Mouse (Mus musculus) myocyte (in vitro differentiated cells): ENCODE results near the gene Calcoco2. TPM values are rescaled to one million over a fixed set of nuclear protein-coding genes. Genes with fewer than 3 reads are reported as not detected.

Source experiments
- H3K27me3 ChIP-seq: one replicate; pipeline ENCODE4 v1.6.1; 2011; ENCODE audit not compliant: control insufficient read depth, insufficient read depth, insufficient read length
- H3K36me3 ChIP-seq: one replicate; pipeline ENCODE4 v1.6.1; 2011; ENCODE audit not compliant: control insufficient read depth, insufficient read depth
- H3K4me2 ChIP-seq: one replicate; pipeline ENCODE4 v1.6.1; 2011; ENCODE audit warnings: low read depth, control low read depth
- H3K4me3 ChIP-seq: one replicate; pipeline ENCODE4 v1.5.1; 2011; ENCODE audit warnings: mild to moderate bottlenecking, control low read depth, moderate library complexity
- H3K79me2 ChIP-seq: one replicate; pipeline ENCODE4 v1.6.1; 2011; ENCODE audit not compliant: control insufficient read depth, insufficient read depth
- H3ac ChIP-seq: one replicate; pipeline ENCODE4 v1.6.1; 2011; ENCODE audit not compliant: control insufficient read depth, insufficient read length
- CEBPB ChIP-seq: IDR thresholded peaks from 2 replicates; pipeline ENCODE4 v1.6.1; 2011; ENCODE audit warnings: mild to moderate bottlenecking, moderate library complexity; ENCODE audit not compliant: poor library complexity, insufficient read depth, severe bottlenecking
- E2F4 ChIP-seq: IDR thresholded peaks from one replicate; pipeline ENCODE4 v1.6.1; 2011; ENCODE audit warnings: mild to moderate bottlenecking, control low read depth, moderate library complexity; ENCODE audit not compliant: insufficient read depth
- MAX ChIP-seq: IDR thresholded peaks from one replicate; pipeline ENCODE4 v1.6.1; 2011; ENCODE audit warnings: low read depth, mild to moderate bottlenecking, control low read depth
- MYOD1 ChIP-seq, 3 experiments: IDR thresholded peaks; one replicate each; pipeline ENCODE4 v1.6.1; 2011; ENCODE audit warnings: control low read depth in 2 of 3, low read depth in 2 of 3, mild to moderate bottlenecking in 2 of 3, moderate library complexity in 1 of 3; ENCODE audit not compliant: insufficient read length in 2 of 3, control insufficient read depth in 1 of 3
- MYOG ChIP-seq, 3 experiments: IDR thresholded peaks; one replicate each; pipeline ENCODE4 v1.6.1; 2011; ENCODE audit warnings: control low read depth in 2 of 3, low read depth in 2 of 3, mild to moderate bottlenecking in 2 of 3; ENCODE audit not compliant: insufficient read length in 2 of 3, control insufficient read depth in 1 of 3, insufficient read depth in 1 of 3
- POLR2A ChIP-seq: IDR thresholded peaks from one replicate; pipeline ENCODE4 v1.6.1; 2011; ENCODE audit warnings: low read depth, mild to moderate bottlenecking, control low read depth, moderate library complexity; ENCODE audit not compliant: insufficient read length
- POLR2AphosphoS2 ChIP-seq: IDR thresholded peaks from one replicate; pipeline ENCODE4 v1.6.1; 2011; ENCODE audit warnings: low read depth, control low read depth; ENCODE audit not compliant: insufficient read length
- REST ChIP-seq: IDR thresholded peaks from one replicate; pipeline ENCODE4 v1.6.1; 2011; ENCODE audit warnings: mild to moderate bottlenecking, control low read depth, moderate library complexity; ENCODE audit not compliant: insufficient read depth, insufficient read length
- SRF ChIP-seq: IDR thresholded peaks from one replicate; pipeline ENCODE4 v1.6.1; 2011; ENCODE audit warnings: low read depth; ENCODE audit not compliant: control insufficient read depth, insufficient read length
- TCF12 ChIP-seq: IDR thresholded peaks from one replicate; pipeline ENCODE4 v1.6.1; 2011; ENCODE audit warnings: mild to moderate bottlenecking, control low read depth; ENCODE audit not compliant: poor library complexity, insufficient read depth, severe bottlenecking
- TCF3 ChIP-seq: IDR thresholded peaks from one replicate; pipeline ENCODE4 v1.6.1; 2011; ENCODE audit warnings: low read depth, control low read depth; ENCODE audit not compliant: insufficient read length
- USF1 ChIP-seq: IDR thresholded peaks from one replicate; pipeline ENCODE4 v1.6.1; 2011; ENCODE audit warnings: low read depth, mild to moderate bottlenecking, control low read depth, moderate library complexity
- polyA plus RNA-seq: library from polyadenylated mRNA; unstranded; fragments of >200 nt; fragmentation: generic; extraction: Trizol; gene quantifications from one replicate; pipeline ENCODE4 v1.2.1, GENCODE M21; 2012; ENCODE audit warnings: missing spikeins

Gene Calcoco2
- polyA plus RNA-seq, 1 experiment = not detected

DNA sequence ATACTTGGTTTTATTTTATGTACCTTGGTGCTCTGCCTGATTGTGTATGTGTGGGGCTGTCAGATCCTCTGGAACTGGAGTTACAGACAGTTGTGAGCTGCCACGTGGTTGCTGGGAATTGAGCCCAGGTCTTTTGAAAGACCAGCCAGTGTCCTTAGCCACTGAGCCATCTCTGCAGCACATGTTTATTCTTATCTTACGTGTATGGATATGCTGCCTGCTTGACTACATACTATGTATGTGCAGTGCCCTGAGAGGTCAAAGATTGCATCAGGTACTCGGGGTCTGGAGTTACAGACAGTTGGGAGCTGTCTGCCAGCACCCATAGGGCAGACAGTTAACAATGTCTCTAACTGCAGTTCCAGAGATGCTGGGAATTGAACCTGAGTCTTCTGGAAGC is 29.1 kb downstream of the Calcoco2 start:
- TF ChIP-seq USF1 = no peak
- TF ChIP-seq REST = no peak
- no peak for TF ChIP-seq TCF3
- TF ChIP-seq MAX = no peak
- TF ChIP-seq MYOG (IDR thresholded peaks at IDR 0.05; ENCODE audit: control insufficient read depth in 1 of 3, insufficient read depth in 1 of 3, insufficient read length in 2 of 3, low read depth in 2 of 3) = no peak
- TF ChIP-seq POLR2AphosphoS2 = no peak
- TF ChIP-seq SRF = no peak
- no peak for TF ChIP-seq E2F4
- TF ChIP-seq POLR2A = no peak
- no peak for TF ChIP-seq TCF12
- no peak for TF ChIP-seq MYOD1 (IDR thresholded peaks at IDR 0.05; ENCODE audit: control insufficient read depth in 1 of 3, insufficient read length in 2 of 3, low read depth in 2 of 3)
- TF ChIP-seq CEBPB = no peak
- no peaks in the 10 kb centered on the region for H3K79me2 ChIP-seq
- no peaks in the 10 kb centered on the region for H3K36me3 ChIP-seq
- H3K27me3 ChIP-seq = no peaks in the 10 kb centered on the region
- H3K4me3 ChIP-seq = no peak overlapping the region
- no peak overlapping the region for H3ac ChIP-seq
- no peak overlapping the region for H3K4me2 ChIP-seq

DNA sequence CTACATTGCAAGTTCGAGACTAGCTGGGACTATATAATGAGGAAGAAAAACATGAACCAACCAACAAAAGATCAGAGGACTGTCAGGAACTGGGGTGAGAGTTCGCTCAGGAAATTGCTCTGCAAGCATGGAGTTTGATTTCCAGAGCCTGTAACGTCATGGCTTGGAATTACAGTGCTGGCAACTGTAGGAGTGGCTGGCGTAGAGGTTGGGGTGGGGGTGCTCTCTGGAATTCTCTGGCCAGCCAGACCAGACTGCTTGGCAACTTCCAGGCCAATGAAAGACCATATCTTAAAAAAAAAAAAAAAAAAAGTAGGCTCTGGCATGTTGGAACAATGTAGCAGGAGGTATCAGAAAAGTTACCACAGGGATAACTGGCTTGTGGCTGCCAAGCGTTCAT is 31.0 kb downstream of the Calcoco2 start:
- Histone ChIP-seq H3K4me2 (no peak overlapping the region), H3ac (no peak overlapping the region), H3K27me3 (no peaks in the 10 kb centered on the region), H3K4me3 (no peak overlapping the region), H3K79me2 (no peaks in the 10 kb centered on the region), H3K36me3 (no peaks in the 10 kb centered on the region)
- TF ChIP-seq CEBPB = no peak
- TF ChIP-seq MYOD1 (IDR thresholded peaks at IDR 0.05; ENCODE audit: control insufficient read depth in 1 of 3, insufficient read length in 2 of 3, low read depth in 2 of 3) = no peak
- TF ChIP-seq SRF = no peak
- TF ChIP-seq E2F4 = no peak
- TF ChIP-seq MAX = no peak
- TF ChIP-seq TCF3 = no peak
- no peak for TF ChIP-seq USF1
- TF ChIP-seq POLR2A = no peak
- no peak for TF ChIP-seq TCF12
- no peak for TF ChIP-seq POLR2AphosphoS2

DNA sequence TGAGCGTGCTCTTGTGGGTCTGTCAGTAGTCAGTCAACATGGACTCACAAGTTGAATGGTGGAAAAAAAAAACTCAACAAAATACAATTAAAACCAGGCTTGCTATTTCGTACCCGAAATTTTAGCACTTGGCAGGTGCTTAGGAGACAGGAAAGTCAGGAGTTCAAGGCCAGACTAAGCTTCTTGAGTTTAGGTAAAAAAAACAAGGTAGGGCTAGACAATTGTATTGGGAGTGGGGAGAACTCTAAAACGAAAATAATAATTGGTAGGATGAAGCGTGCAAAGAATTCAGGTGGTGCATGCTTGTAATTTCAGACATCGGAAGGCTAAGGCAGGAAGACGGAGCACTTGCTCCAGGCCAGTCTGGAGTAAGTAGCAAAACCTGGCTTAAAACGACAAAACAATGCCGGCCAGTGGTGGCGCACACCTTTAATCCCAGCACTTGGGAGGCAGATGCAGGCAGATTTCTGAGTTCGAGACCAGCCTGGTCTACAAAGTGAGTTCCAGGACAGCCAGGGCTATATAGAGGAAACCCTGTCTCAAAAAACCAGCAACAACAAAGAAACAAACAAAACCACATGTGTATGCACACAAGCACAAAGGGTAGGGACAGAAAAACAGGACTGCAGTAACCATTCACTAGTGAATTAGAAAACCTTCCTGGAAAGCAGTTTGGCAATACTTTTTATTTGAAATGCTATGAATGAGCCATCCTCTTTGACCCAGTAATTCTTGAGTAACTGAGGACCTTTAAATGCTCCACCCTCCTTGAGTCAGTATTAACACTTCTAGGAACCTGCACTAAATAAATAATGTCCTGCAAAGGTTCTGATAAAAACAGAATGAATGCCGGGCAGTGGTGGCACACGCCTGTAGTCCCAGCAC is 35.3 kb downstream of the Calcoco2 start:
- H3K4me2 ChIP-seq = peak overlapping the region; percentile 98
- H3K36me3 ChIP-seq = no peaks in the 10 kb centered on the region
- TF ChIP-seq MAX = no peak
- TF ChIP-seq CEBPB = no peak
- H3ac ChIP-seq = no peak overlapping the region
- peak overlapping the region; percentile 100 for H3K4me3 ChIP-seq
- H3K27me3 ChIP-seq = no peaks in the 10 kb centered on the region
- peaks cover 18% of the 10 kb centered on the region for H3K79me2 ChIP-seq

DNA sequence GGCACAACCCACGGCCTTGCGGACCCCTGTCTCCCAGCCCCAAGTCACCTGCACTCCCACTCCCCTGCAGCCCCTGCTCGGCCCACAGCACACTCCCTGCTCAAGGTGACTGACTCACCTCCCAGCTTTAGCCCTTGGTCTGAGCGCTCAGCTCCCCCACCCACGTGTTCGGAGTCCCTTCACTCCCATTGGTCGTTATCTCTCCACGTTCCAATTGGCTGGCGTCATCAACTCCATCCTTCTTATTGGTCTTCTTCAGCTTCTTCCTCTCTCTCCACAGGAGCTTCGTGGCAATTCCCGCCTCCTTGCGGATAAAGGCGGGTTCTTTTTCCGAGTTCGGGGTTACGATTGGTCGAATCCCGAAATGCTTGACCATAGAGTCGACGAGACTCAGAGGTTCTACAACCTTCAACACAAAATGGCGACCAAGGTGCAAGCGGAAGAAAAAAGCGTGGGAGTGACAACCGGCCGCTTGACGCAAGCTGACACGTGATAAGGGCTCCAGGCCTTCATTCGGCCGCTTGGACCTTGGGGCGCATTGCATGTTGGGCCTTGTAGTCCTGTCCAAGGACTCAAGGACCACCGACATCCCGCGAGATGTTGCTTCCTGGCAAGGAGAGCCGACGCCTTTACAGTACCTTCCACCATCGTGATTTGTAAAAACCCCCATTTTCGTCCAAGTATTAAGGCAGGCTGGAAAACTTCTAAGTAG is 36.1 kb downstream of the Calcoco2 start, which contains the start of gene Atp5g1:
TSS of gene Atp5g1 (minus strand) at position 162 of the 712 bp plus-strand sequence.
- peak within 1 kb of the TSS; percentile 98 for H3K4me2 ChIP-seq
- TF ChIP-seq POLR2A (peak; percentile 100), TCF12 (no peak), MAX (peak; percentile 81), TCF3 (no peak), MYOG (IDR thresholded peaks at IDR 0.05; ENCODE audit: control insufficient read depth in 1 of 3, insufficient read depth in 1 of 3, insufficient read length in 2 of 3, low read depth in 2 of 3) (no peak), SRF (no peak), USF1 (peak; percentile 95), MYOD1 (IDR thresholded peaks at IDR 0.05; ENCODE audit: control insufficient read depth in 1 of 3, insufficient read length in 2 of 3, low read depth in 2 of 3) (peak in 1 of 3 experiments; percentile 10), POLR2AphosphoS2 (peak; percentile 99), REST (peak; percentile 29), CEBPB (no peak), E2F4 (no peak)
- H3K79me2 ChIP-seq = peaks cover 18% of the 10 kb centered on the region
- peak within 1 kb of the TSS; percentile 55 for H3ac ChIP-seq
- no peaks in the 10 kb centered on the region for H3K27me3 ChIP-seq
- peaks cover 2% of the 10 kb centered on the region for H3K36me3 ChIP-seq
- H3K4me3 ChIP-seq = peak within 1 kb of the TSS; percentile 100

DNA sequence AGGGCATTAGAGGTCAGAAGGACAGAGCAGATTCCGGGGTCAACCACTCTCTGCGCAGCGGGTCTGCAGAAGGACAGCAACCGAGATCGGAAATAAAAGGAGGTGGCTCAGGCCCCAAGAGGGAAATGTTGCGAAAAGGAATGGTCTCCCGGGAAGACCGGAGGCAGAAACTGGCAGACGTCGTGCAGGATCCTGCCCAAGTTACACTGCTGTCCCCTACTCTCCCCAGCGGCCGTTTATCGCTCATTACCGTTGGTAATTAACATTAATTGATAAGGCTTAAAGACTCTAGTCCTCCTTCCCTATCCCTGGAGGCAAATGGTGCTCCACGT is 36.6 kb downstream of the Calcoco2 start:
- H3ac ChIP-seq = peak overlapping the region; percentile 55
- H3K27me3 ChIP-seq = no peaks in the 10 kb centered on the region
- no peak for TF ChIP-seq SRF
- no peak for TF ChIP-seq E2F4
- TF ChIP-seq USF1 = no peak
- no peak for TF ChIP-seq CEBPB
- no peak for TF ChIP-seq MYOG (IDR thresholded peaks at IDR 0.05; ENCODE audit: control insufficient read depth in 1 of 3, insufficient read depth in 1 of 3, insufficient read length in 2 of 3, low read depth in 2 of 3)
- TF ChIP-seq POLR2A = no peak
- TF ChIP-seq MYOD1 (IDR thresholded peaks at IDR 0.05; ENCODE audit: control insufficient read depth in 1 of 3, insufficient read length in 2 of 3, low read depth in 2 of 3) = no peak
- TF ChIP-seq POLR2AphosphoS2 = no peak
- no peak for TF ChIP-seq MAX
- no peak for TF ChIP-seq TCF12
- peaks cover 7% of the 10 kb centered on the region for H3K36me3 ChIP-seq
- peaks cover 18% of the 10 kb centered on the region for H3K79me2 ChIP-seq
- H3K4me2 ChIP-seq = peak overlapping the region; percentile 78
- H3K4me3 ChIP-seq = peak overlapping the region; percentile 100
